Mouse (Mus musculus): ENCODE measurements at regions not wholly inside any gene's neighbourhood (a gene's known extent, or its start where the extent isn't known, plus 50 kb on each side); places are given as distances from the start of the nearest gene placed in this dataset.
A peak's percentile ranks its signal among the peaks of the same experiment; 100 is the strongest.

GRCm38 (mm10) chr10:112863808-112864207 lies 65.0 kb downstream of the Atxn7l3b start:
- no peak overlapping the region for H3K4me3 ChIP-seq (replicated peaks; ENCODE audit: low read length)
- no peak overlapping the region for H3K4me2 ChIP-seq (replicated peaks)
- H3K36me3 ChIP-seq (replicated peaks; ENCODE audit: control insufficient read depth, insufficient read depth) = no peaks in the 10 kb centered on the region
- H3K9ac ChIP-seq = no peak overlapping the region
- no peaks in the 10 kb centered on the region for H3K9me3 ChIP-seq (ENCODE audit: control insufficient read depth, low read length)
- no peak overlapping the region for H3K27ac ChIP-seq
- ATAC-seq (ENCODE audit: low FRiP score) = no peak
- no peaks in the 10 kb centered on the region for H3K27me3 ChIP-seq (ENCODE audit: control insufficient read depth, insufficient read depth, low read length)
- no peaks in the 10 kb centered on the region for H3K4me1 ChIP-seq (replicated peaks; ENCODE audit: control insufficient read depth, insufficient read depth, low read length)
- no peak for DNase-seq (ENCODE audit: low spot score)

- DNase-seq (ENCODE audit: low spot score) = no peak
- Histone ChIP-seq H3K9ac (no peak overlapping the region), H3K36me3 (replicated peaks; ENCODE audit: control insufficient read depth, insufficient read depth) (no peaks in the 10 kb centered on the region), H3K27me3 (ENCODE audit: control insufficient read depth, insufficient read depth, low read length) (no peaks in the 10 kb centered on the region), H3K9me3 (ENCODE audit: control insufficient read depth, low read length) (no peaks in the 10 kb centered on the region), H3K27ac (no peak overlapping the region), H3K4me2 (replicated peaks) (no peak overlapping the region), H3K4me3 (replicated peaks; ENCODE audit: low read length) (no peak overlapping the region), H3K4me1 (replicated peaks; ENCODE audit: control insufficient read depth, insufficient read depth, low read length) (no peaks in the 10 kb centered on the region)
- 60% methylated on average over 2 of the region's 2 CpGs for WGBS
- ATAC-seq (ENCODE audit: low FRiP score) = no peak
Measured at GRCm38 (mm10) chr10:112863375-112863774, 65.4 kb downstream of the Atxn7l3b start.

DNA sequence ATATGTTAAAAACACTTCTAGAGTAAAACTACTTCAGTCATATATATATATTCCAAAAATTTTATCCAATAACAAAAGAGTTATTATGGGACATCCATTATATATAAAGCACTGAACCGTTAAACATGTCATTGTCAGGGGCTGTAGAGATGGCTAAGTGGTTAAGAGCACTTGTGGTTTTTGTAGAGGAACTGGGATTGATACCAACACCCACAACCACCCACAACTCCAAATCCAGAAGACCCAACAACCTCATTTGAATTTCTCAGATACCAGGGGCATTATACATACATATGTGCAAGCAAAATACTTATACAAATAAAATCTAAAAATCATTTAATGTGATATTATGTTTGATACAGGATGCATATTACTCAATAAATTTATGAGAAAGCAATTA lies 76.8 kb downstream of the Atxn7l3b start:
- DNase-seq (ENCODE audit: low spot score) (no peak), ATAC-seq (ENCODE audit: low FRiP score) (no peak)
- Histone ChIP-seq H3K9me3 (ENCODE audit: control insufficient read depth, low read length) (peaks cover 6% of the 10 kb centered on the region; the same call in 1 of the 2 replicates), H3K27ac (no peak overlapping the region), H3K36me3 (replicated peaks; ENCODE audit: control insufficient read depth, insufficient read depth) (no peaks in the 10 kb centered on the region), H3K9ac (no peak overlapping the region), H3K27me3 (ENCODE audit: control insufficient read depth, insufficient read depth, low read length) (no peaks in the 10 kb centered on the region), H3K4me1 (replicated peaks; ENCODE audit: control insufficient read depth, insufficient read depth, low read length) (no peaks in the 10 kb centered on the region), H3K4me3 (replicated peaks; ENCODE audit: low read length) (no peak overlapping the region), H3K4me2 (replicated peaks) (no peak overlapping the region)
- WGBS = 79% methylated on average over 1 of the region's 1 CpGs

- WGBS = 38% methylated on average over 1 of the region's 1 CpGs
- Histone ChIP-seq H3K9ac (no peak overlapping the region), H3K27ac (no peak overlapping the region), H3K9me3 (ENCODE audit: control insufficient read depth, low read length) (peaks cover 6% of the 10 kb centered on the region; the same call in 1 of the 2 replicates), H3K4me3 (replicated peaks; ENCODE audit: low read length) (no peak overlapping the region), H3K4me1 (replicated peaks; ENCODE audit: control insufficient read depth, insufficient read depth, low read length) (no peaks in the 10 kb centered on the region), H3K27me3 (ENCODE audit: control insufficient read depth, insufficient read depth, low read length) (no peaks in the 10 kb centered on the region), H3K36me3 (replicated peaks; ENCODE audit: control insufficient read depth, insufficient read depth) (no peaks in the 10 kb centered on the region), H3K4me2 (replicated peaks) (no peak overlapping the region)
- ATAC-seq (ENCODE audit: low FRiP score) = no peak
- peak; percentile 50 for DNase-seq (ENCODE audit: low spot score)
Measured at GRCm38 (mm10) chr10:112846225-112846624, 82.6 kb downstream of the Atxn7l3b start.

- H3K9ac ChIP-seq = no peak overlapping the region
- WGBS = 86% methylated on average over 11 of the region's 11 CpGs
- H3K4me1 ChIP-seq (replicated peaks; ENCODE audit: control insufficient read depth, insufficient read depth, low read length) = no peaks in the 10 kb centered on the region
- no peaks in the 10 kb centered on the region for H3K9me3 ChIP-seq (ENCODE audit: control insufficient read depth, low read length)
- H3K36me3 ChIP-seq (replicated peaks; ENCODE audit: control insufficient read depth, insufficient read depth) = no peaks in the 10 kb centered on the region
- H3K4me2 ChIP-seq (replicated peaks) = no peak overlapping the region
- no peak overlapping the region for H3K4me3 ChIP-seq (replicated peaks; ENCODE audit: low read length)
- no peaks in the 10 kb centered on the region for H3K27me3 ChIP-seq (ENCODE audit: control insufficient read depth, insufficient read depth, low read length)
- ATAC-seq (ENCODE audit: low FRiP score) (no peak), DNase-seq (ENCODE audit: low spot score) (no peak)
- no peak overlapping the region for H3K27ac ChIP-seq
Measured at GRCm38 (mm10) chr10:112837400-112838035, 91.3 kb downstream of the Atxn7l3b start.

GRCm38 (mm10) chr10:112835970-112836369 lies 92.8 kb downstream of the Atxn7l3b start:
- no peaks in the 10 kb centered on the region for H3K9me3 ChIP-seq (ENCODE audit: control insufficient read depth, low read length)

DNA sequence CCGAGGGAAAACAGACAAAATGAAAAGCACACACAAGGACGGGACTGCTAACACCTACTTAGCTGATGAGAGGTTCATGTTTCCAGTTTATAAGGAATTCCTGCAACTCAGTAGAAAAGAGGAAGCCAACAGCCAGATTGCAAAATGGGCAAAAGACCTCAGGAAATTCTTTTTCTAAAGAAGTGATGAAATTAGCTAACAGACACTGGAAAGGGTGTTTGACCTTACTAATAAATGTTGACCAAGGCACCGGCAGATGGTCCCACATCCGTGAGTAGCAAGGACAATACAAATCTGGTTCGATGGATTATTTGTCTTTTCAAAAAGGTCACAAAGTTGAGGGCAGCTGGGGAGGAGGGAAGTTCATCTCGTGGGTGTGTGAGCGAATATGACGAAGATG lies 93.3 kb downstream of the Atxn7l3b start:
- no peak overlapping the region for H3K4me2 ChIP-seq (replicated peaks)
- H3K9ac ChIP-seq = no peak overlapping the region
- no peak overlapping the region for H3K4me3 ChIP-seq (replicated peaks; ENCODE audit: low read length)
- no peak overlapping the region for H3K27ac ChIP-seq
- no peaks in the 10 kb centered on the region for H3K27me3 ChIP-seq (ENCODE audit: control insufficient read depth, insufficient read depth, low read length)
- H3K9me3 ChIP-seq (ENCODE audit: control insufficient read depth, low read length) = no peaks in the 10 kb centered on the region
- 65% methylated on average over 8 of the region's 8 CpGs for WGBS
- ATAC-seq (ENCODE audit: low FRiP score) (no peak), DNase-seq (ENCODE audit: low spot score) (no peak)
- H3K36me3 ChIP-seq (replicated peaks; ENCODE audit: control insufficient read depth, insufficient read depth) = no peaks in the 10 kb centered on the region
- no peaks in the 10 kb centered on the region for H3K4me1 ChIP-seq (replicated peaks; ENCODE audit: control insufficient read depth, insufficient read depth, low read length)

More at GRCm38 (mm10) chr10:112835970-112836369, 92.8 kb downstream of the Atxn7l3b start:
- Histone ChIP-seq H3K4me1 (replicated peaks; ENCODE audit: control insufficient read depth, insufficient read depth, low read length) (no peaks in the 10 kb centered on the region), H3K4me2 (replicated peaks) (no peak overlapping the region), H3K4me3 (replicated peaks; ENCODE audit: low read length) (no peak overlapping the region), H3K36me3 (replicated peaks; ENCODE audit: control insufficient read depth, insufficient read depth) (no peaks in the 10 kb centered on the region), H3K9ac (no peak overlapping the region), H3K27ac (no peak overlapping the region), H3K27me3 (ENCODE audit: control insufficient read depth, insufficient read depth, low read length) (no peaks in the 10 kb centered on the region)
- WGBS = 61% methylated on average over 9 of the region's 9 CpGs
- ATAC-seq (ENCODE audit: low FRiP score) (peak; percentile 79; the same call in 1 of the 2 replicates), DNase-seq (ENCODE audit: low spot score) (no peak)

DNA sequence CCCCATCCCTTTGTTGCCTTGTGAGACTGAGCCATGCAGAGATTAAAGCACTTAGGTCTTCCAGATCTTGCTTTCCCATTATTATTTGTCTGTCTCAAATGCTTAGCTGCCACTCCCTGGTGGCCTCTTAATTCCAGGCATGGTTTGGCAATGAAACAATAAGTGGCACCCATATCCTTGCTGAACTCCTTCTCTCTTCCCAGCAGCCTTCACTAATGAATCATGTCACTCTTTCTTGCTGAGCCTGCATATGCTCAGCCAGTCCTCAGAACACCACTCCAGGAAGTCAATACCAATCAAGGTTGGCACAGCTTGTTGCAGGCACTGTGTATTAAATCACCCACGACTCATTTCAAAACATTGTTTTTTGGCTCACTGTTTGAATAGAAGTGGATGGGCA lies 118.6 kb downstream of the Atxn7l3b start:
- H3K4me2 ChIP-seq (replicated peaks) = no peak overlapping the region
- 23% methylated on average over 1 of the region's 1 CpGs for WGBS
- H3K27me3 ChIP-seq (ENCODE audit: control insufficient read depth, insufficient read depth, low read length) = no peaks in the 10 kb centered on the region
- H3K4me3 ChIP-seq (replicated peaks; ENCODE audit: low read length) = no peak overlapping the region
- no peaks in the 10 kb centered on the region for H3K9me3 ChIP-seq (ENCODE audit: control insufficient read depth, low read length)
- no peak overlapping the region for H3K9ac ChIP-seq
- H3K27ac ChIP-seq = peak overlapping the region; percentile 7; the same call in 1 of the 2 replicates
- ATAC-seq (ENCODE audit: low FRiP score) = no peak
- H3K4me1 ChIP-seq (replicated peaks; ENCODE audit: control insufficient read depth, insufficient read depth, low read length) = 0 out of 2 replicates have a peak, but pooled peaks cover 4% of the 10 kb centered on the region
- H3K36me3 ChIP-seq (replicated peaks; ENCODE audit: control insufficient read depth, insufficient read depth) = no peaks in the 10 kb centered on the region
- DNase-seq (ENCODE audit: low spot score) = no peak

- H3K36me3 ChIP-seq (replicated peaks; ENCODE audit: control insufficient read depth, insufficient read depth) = no peaks in the 10 kb centered on the region
- no peak for ATAC-seq (ENCODE audit: low FRiP score)
- H3K4me3 ChIP-seq (replicated peaks; ENCODE audit: low read length) = no peak overlapping the region
- H3K9me3 ChIP-seq (ENCODE audit: control insufficient read depth, low read length) = no peaks in the 10 kb centered on the region
- peak; percentile 67 for DNase-seq (ENCODE audit: low spot score)
- H3K9ac ChIP-seq = no peak overlapping the region
- H3K27me3 ChIP-seq (ENCODE audit: control insufficient read depth, insufficient read depth, low read length) = no peaks in the 10 kb centered on the region
- 51% methylated on average over 6 of the region's 6 CpGs for WGBS
- no peak overlapping the region for H3K27ac ChIP-seq
- H3K4me1 ChIP-seq (replicated peaks; ENCODE audit: control insufficient read depth, insufficient read depth, low read length) = no peaks in the 10 kb centered on the region
- H3K4me2 ChIP-seq (replicated peaks) = no peak overlapping the region
Measured at GRCm38 (mm10) chr10:112803557-112803956, 125.2 kb downstream of the Atxn7l3b start.

- Histone ChIP-seq H3K4me2 (replicated peaks) (no peak overlapping the region), H3K9me3 (ENCODE audit: control insufficient read depth, low read length) (no peaks in the 10 kb centered on the region), H3K9ac (no peak overlapping the region), H3K36me3 (replicated peaks; ENCODE audit: control insufficient read depth, insufficient read depth) (no peaks in the 10 kb centered on the region), H3K4me1 (replicated peaks; ENCODE audit: control insufficient read depth, insufficient read depth, low read length) (no peaks in the 10 kb centered on the region), H3K27me3 (ENCODE audit: control insufficient read depth, insufficient read depth, low read length) (no peaks in the 10 kb centered on the region), H3K4me3 (replicated peaks; ENCODE audit: low read length) (no peak overlapping the region), H3K27ac (no peak overlapping the region)
- 7% methylated on average over 5 of the region's 5 CpGs for WGBS
- DNase-seq (ENCODE audit: low spot score) (peak; percentile 85), ATAC-seq (ENCODE audit: low FRiP score) (0 out of 2 replicates have a peak, but pooled peaks have one; percentile 72)
Measured at GRCm38 (mm10) chr10:112801560-112801959, 127.2 kb downstream of the Atxn7l3b start.

Measured in hindbrain, embryonic 14.5 days (tissue).